Mouse (Mus musculus) layer of hippocampus, postnatal 14 days (tissue): ENCODE measurements around the gene Ngfr. TPM values are rescaled to one million over a fixed set of nuclear protein-coding genes. Genes with fewer than 3 reads are reported as not detected.

Experiments
- DNase-seq, 2 experiments: peaks; one replicate each; pipeline ENCODE4 v3.0.0; 2021 to 2022; ENCODE audit warnings: low spot score in 2 of 2, mixed read lengths in 1 of 2
- total RNA-seq, 2 experiments: library from RNA; stranded (reverse); gene quantifications; 2 replicates each; pipeline ENCODE4 v1.2.3; 2021

Ngfr gene
- total RNA-seq, 2 experiments from 2014 or later: 2.1 to 2.5 TPM

DNA sequence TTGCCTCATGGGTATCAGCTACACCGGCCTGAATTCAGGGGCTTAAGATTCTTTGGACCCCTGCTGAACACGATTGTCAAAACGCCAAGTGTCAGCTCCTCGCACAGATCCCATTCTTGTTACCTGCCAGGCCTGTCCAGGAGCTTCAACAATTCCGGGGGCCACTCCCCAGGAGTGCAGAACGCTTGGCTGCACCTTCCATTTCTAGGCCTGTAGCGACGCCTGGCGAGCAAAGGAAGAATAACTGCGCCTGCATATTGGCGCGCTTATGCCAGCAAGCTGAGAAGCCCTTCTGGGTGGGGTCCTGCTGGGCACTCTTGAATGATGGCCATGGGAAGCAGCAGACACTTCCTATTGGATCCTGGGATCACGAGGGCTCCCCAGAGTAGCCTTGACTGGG lies 66.0 kb downstream of the Ngfr start:
- peak; percentile 79 to 81 for DNase-seq

GRCm38 (mm10) chr11:95520456-95521072 lies 67.0 kb downstream of the Ngfr start:
- DNase-seq: peak; percentile 87 to 91

DNA sequence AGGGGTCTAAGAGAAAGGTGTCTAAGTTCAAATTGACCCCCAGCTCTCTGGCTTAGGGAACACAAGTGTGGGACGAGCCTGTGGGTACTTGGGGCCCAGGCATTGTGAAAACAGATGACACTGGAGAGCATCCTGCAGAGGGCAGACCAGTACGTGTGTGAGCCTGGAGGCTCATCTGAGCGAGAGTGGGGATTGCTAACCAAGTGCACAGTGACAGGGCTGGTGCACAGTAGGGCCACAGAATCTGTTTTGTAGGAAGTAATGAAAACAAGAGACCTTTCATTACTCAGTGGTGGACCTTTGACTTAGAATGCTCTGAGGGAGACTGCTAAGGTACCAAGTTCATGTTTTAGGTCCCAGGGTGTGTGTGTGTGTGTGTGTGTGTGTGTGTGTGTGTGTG lies 67.5 kb downstream of the Ngfr start:
- DNase-seq: no peak

DNA sequence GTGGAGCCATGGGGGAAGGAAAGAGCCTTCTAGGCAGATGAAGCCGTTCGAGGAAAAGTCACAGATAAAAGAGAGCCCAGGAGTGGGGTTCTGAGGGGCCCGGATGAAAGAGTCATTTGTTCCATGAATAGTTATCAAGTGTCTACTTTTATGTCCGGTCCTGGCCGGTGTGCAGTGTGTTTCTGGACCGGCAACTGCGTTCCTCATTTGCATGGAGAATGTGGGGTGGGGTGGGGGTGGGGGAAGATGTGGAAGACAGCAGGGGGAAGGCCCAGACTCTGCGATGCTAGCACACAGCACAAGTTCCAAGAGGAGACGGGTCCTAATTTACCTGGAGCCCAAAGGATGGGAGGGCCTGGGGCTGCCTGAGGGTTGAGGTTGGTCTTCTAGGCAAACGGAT lies 68.2 kb downstream of the Ngfr start:
- no peak for DNase-seq

Other genes with a start within 250 kb of the Ngfr start
- 10 to 100 TPM; 74.2 to 76.0 TPM for gene Slc35b1, start 203.0 kb downstream of the Ngfr start, total RNA-seq
- gene Spop, start 173.7 kb downstream of the Ngfr start, total RNA-seq: 100 to 1,000 TPM; 151 to 155 TPM
- gene Nxph3, start 73.2 kb downstream of the Ngfr start, total RNA-seq: 10 to 100 TPM in 1 of 2 experiments, 1 to 10 TPM in 1; 3.4 to 12.0 TPM
- 100 to 1,000 TPM in 1 of 2 experiments, 10 to 100 TPM in 1; 88.1 to 119 TPM for gene Phb, start 79.2 kb upstream of the Ngfr start, total RNA-seq
- gene Zfp652, start 124.9 kb upstream of the Ngfr start, total RNA-seq: 10 to 100 TPM; 48.7 to 49.6 TPM
- 1 to 10 TPM; 1.4 to 2.0 TPM for gene B130006D01Rik, start 135.9 kb upstream of the Ngfr start, total RNA-seq
- 10 to 100 TPM; 43.7 to 46.5 TPM for gene Phospho1, start 236.8 kb upstream of the Ngfr start, total RNA-seq
- 1 to 10 TPM; 1.8 to 2.6 TPM for gene Gngt2, start 249.5 kb upstream of the Ngfr start, total RNA-seq